Mouse (Mus musculus): ENCODE results near the gene Sarnp.
"Not testable (repeated sequence)": the region's sequence is repeated elsewhere in the genome, so short reads cannot be mapped to it uniquely, and the experiment has no call there.

Sarnp gene

DNA sequence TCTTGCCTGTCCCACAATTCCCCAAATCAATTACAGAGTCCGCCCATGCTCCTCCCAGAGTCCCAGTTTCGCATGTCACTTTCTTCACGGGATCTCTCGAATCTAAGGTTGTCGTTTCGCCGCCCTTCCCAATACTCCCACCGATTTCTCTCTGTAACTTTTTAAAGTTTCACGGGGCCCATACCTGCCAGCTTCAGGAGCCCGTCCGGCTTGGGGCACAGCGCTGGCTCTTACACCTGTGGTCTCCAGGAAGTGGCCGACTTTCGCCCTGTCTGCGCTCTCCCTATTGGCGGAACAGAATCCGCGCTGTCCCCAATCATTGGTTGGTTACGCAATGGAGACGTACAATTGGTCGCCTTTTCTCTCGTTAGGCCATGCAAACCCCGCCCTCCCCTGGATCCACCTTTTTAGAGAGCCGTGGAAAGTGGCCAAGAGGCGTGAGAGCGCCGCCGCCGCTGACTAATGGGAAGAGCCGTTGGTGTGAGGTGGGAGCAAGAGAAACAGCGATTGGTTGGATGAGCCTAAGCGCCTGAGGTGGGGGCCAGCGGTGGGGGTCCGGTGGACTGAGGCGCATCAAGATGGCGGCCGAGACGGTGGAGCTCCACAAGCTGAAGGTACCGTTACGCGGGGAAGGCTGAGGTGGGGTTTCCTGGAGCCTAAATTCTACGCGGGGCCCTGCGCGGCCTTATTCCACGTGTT lies 4.4 kb downstream of the Sarnp start, which contains the start of gene Ormdl2:
Gene Ormdl2 (minus strand): TSS at position 288 of the 699 bp plus-strand sequence.
- DNase-seq: peak; percentile 100

DNA sequence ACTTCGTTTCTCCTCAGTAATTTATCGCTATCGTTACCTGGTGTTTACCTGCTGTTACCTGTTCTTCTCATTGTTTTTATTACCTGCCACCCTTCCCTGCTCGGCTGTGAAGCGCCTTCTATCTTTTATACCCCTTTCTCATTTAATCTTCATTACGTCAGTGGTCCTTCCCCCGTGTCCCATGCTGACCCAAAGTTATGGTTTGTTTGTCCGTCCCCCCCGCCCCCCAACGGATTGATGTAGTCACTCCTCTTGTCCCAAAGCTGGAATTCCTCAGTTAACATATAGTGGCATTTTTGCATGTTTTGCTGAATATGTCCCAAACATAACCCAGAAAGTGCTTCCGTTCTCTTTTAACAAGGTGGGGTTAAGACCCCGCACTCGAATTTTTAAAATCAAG lies 5.0 kb downstream of the Sarnp start:
- no peak for DNase-seq

DNA sequence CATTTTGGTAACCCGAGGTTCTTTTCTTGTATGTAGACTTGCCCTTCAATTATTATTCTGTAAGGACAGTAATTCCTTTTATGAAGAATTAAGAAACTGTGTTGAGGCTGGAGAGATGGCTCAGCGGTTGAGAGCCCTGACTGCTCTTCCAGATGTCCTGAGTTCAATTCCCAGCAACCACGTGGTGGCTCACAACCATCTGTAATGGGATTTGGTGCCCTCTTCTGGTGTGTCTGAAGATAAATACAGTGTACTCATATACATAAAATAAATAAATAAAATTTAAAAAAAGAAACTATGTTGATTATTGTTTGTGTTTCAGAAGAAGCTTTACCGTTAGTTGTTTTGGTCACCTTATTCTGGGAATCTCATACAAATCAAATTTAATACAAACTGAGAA lies 6.0 kb downstream of the Sarnp start:
- DNase-seq: not testable (repeated sequence)

DNA sequence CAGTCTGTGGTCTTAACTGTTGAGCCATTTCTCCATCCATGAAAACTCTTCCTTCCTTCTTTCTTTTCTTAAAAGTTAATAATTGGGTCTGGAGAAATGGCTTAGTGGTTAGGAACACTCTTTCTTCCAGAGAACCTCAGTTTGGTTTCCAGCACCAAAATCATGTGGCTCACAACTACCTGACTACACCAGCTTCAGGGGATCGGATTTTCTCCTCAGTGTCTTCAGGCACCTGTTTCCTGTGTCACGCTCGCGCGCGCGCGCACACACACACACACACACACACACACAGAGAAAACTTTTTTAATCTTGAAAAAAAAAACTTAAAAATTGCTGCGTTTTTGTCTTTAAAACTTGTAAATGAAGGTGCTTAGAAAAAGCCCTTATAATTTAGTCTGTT lies 6.7 kb downstream of the Sarnp start:
- no peak for DNase-seq

DNA sequence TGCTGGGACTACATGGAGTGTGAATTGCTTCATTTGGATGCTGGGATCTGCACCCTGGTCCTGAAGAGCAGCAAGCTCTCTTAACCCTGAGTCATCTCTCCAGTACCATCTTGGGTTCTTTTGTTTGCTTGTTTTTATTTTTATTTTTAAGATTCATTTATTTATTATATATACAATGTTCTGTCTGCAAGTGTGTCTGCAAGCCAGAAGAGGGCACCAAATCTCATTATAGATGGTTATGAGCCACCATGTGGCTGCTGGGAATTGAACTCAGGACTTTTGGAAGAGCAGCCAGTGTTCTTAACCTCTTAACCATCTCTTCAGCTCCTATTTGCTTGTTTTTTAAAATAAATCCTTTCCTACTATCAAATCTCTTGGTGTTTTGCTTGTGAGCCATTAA lies 20.3 kb downstream of the Sarnp start:
- DNase-seq: no peak

DNA sequence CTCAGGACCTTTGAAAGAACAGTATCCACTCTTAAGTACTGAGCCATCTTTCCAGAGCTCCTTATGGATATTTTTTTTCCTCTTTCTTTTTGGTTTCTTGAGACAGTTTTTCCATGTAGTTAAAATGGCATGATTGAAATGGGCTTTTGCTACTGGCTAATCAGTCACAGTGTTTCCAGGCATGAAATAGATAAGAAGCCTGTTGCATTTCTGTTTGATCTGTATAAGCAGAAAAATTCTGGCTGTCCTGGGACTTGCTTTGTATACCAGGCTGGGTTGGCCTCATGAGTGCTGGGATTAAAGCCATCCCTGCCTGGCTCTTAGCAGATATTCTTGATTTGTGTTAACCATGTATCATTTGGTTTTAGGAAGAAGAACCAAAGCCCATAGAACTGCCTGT lies 22.3 kb downstream of the Sarnp start:
- DNase-seq: no peak

DNA sequence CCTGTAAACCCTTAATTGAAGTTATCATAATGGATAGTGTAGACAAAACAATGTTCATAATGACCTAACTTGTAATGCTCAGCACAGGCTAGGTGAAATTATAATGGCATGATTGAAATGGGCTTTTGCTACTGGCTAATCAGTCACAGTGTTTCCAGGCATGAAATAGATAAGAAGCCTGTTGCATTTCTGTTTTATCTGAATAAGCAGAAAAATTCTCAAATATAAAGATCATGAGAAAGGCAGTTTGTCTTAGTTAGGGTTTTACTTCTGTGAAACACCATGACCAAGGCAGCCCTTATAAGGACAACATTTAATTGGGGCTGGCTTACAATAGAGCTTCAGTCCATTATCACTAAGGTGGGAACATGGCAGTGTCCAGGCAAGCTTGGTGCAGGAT lies 23.5 kb downstream of the Sarnp start:
- DNase-seq: no peak

DNA sequence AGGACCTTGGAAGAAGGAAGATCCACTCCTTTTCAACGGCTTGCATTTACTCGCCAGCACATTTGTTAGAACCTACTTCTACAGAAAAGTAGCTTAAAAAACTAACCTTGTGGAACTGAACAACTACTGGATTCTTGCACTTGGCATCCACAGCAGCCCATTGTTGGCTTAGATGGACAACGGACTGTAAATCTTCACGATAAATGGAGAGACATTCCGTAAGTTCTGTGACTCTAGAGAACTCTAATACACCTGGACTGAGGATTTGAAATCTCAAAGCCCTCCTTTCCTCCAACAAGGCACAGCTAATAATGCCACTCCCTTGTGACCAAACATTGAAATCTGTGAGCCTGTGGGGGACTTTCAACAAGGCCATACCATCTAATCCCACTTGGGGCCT lies 26.1 kb downstream of the Sarnp start:
- DNase-seq: no peak

DNA sequence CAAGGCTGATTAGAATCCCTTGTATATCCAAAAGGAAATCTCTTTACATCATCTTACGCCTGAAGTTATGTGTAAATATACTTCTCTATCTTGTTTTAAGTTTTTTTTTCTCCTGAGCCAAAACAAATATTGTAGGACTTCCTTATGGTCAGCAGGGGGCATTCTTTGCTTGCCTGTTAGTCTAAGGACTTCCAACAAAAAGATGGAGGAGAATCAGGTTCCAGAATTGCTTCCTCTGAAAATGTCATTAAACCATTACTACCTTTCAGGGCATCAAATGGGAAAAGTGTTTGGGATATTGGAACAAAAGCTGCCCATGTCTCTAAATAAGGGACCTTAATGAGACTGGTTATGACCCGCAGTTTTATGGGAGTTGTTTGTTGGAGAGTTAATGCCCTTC lies 28.4 kb downstream of the Sarnp start:
- DNase-seq: peak; percentile 51

DNA sequence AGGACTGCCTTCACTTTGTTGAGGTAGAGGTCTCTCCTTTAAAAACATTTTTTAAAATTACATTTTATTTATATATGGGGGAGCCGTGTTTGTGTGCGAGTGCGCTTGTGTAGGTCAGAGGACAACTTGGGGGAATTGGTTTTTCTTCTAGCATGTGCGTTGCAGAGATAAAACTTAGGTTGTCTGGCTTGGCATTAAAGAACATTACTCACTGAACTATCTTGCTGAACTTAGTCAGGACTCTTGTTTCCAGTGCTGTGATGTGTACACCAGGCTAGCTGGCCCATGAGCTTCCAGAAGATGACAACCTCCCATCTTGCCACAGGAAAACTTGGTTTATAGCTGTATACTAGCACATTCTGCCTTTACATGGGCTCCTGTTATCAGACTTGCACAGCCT lies 29.5 kb downstream of the Sarnp start:
- no peak for DNase-seq

DNA sequence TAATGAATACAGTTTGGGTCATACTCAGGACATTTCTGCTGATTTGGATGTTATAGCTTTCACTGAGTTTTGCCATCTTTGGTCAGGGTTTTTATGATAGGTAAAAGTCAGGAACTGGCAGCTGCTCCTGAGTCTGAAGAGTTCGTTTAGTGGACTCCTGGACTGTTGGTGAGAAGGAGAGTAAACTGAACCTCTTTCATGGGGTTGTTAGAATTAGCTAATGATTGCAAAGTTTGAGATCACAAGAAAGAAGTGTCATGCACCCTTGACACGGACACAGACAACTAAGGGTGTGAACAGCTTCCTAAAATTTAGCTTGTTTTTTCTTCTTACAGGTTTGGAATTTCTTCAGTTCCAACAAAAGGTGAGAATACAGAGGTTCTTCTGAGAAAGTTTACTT lies 31.3 kb downstream of the Sarnp start:
- DNase-seq: no peak

DNA sequence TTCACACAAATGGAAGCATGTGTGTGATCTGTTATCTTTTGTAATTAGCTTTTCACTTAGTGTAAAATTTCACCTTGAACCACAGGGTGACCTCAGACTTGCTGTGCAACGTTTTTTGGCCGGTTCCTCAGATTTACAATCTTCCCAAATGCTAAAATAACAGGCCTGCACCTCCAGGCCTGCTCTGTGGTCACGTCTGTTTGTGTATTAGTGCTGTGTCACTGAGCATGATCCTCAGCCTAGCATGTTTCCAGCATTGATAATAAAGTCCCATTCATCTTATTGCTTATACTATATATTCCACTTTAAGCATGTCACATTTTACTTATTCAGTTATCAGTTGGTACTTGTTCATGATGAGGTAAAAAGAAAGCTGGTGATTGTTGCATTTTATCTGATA lies 33.2 kb downstream of the Sarnp start:
- no peak for DNase-seq

DNA sequence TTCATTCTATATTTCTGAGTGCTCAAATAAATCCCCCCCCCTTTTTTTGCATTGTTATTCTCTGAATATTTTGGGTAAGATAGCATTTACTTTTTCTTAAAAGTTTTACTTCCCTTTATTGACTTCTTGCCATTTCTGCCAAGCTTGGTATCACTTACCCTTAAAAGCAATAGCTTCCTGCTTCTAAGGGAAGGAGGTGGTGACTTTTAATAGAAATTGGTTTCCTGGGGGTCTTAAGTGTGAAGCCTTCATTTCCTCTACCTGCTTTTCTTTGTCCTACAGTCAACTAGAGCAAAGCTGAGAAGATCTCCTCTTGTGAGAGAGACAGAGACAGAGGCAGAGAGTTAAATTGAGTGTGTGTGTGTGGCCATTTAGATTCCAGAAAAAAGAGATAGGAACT lies 44.0 kb downstream of the Sarnp start:
- no peak for DNase-seq

DNA sequence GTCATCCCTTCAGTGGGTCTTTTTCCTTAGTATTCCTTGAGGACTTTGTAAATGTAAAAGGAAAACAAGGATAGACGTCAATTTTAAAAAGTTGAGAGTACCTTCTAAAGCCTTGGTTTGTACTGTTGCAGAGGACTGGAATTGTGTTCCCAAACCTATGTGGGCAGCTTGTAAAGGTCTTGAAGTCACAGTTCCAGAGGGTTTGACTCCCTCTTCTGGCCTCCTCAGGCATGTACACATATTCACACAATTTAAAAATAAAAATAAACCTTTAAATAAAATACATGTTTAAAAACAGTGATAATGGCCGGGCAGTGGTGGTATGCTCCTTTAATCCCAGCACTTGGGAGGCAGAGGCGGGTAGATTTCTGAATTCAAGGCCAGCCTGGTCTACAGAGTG lies 48.9 kb downstream of the Sarnp start:
- DNase-seq: peak; percentile 18

DNA sequence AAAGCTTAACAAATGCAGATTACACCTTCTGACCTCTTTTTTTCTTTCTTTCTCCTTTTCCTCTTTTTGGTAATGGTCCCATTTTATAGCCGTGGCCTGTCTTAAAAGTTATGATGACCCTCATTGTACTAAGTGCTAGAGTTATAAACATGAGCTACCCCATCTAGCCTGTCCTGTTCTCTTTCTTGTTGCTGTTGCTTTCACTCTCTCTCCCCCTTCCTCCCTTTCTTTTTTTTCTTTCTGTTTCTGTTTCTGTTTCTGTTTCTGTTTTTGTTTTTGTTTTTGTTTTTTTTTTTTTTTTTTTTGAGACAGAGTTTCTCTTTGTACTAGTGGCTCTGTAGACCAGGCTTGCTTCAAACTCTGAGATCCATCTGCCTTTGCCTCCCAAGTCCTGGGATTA lies 49.4 kb downstream of the Sarnp start:
- DNase-seq: no peak

DNA sequence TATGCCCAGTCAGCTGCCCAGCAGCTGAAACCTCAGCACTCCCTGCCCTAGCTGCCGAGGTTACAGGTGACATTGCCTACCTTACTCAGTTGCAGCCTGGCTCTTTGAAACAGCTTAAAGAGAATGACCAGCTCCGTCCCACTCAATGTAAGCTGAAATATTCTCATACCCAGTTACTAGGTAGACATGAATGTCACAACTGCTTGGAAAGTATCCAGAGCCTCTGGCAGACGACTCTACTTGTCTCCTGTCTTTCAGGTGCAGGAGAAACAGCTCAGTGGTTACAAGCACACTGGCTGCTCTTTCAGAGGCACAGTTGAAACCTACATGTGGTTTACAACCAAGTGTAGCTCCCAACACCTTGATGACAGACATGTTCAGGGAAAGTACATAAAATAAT lies 53.2 kb downstream of the Sarnp start:
- DNase-seq: no peak

DNA sequence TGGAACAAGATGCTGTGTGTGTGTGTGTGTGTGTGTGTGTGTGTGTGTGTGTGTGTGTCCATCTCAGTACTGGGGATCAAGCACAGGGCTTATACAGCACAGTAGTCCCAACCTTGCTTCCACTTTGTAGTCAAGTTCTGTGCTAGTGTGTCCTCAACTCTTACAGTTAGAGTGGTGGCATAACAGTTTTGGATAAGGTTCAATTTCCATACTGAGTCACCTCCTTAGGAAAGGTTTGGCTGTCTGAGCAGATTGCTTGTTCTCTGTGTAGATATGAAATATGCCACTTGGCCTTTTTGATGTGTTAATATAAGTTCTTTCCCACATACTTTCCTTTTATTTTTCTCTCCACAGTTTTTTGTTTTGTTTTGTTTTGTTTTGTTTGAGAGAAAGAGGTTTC lies 61.2 kb downstream of the Sarnp start:
- DNase-seq: peak; percentile 38

DNA sequence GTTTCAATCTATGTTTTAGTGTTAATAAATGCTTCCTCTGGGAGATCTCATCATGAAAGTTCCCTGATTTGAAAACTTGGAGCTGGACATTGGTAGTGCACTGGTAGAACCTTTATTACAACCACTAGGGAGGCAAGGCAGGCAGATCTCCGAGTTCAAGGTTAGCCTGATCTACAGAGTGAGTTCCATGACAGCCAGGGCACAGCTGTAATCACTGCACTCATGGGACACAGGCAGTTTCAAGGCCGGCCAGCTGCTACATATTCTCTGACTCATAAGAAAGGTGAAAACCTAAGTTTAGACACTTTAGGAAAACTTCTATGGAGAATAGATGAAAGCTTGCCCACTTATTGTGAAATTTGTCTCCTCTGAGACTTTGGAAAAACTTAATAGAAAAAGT lies 61.7 kb downstream of the Sarnp start:
- DNase-seq: no peak

DNA sequence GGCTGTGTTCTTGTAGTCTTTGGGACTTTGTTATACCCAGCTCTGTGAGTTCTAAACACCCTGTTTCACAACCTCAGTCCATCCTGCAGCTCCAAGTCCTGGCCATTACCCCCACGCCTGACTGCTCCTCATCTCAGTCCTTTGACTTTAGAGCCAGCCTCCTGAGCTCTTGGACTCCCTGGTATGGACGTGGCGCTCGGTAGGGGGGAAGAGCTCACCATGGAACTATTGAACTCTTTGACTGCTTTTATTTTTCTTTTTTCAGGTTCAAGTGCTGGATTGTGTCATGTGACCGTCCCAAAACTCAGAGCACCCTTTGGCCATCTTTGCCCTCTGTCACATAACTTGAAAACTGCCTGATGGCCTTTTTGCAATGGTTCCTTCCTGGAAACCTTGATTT lies 64.9 kb downstream of the Sarnp start:
- no peak for DNase-seq

DNA sequence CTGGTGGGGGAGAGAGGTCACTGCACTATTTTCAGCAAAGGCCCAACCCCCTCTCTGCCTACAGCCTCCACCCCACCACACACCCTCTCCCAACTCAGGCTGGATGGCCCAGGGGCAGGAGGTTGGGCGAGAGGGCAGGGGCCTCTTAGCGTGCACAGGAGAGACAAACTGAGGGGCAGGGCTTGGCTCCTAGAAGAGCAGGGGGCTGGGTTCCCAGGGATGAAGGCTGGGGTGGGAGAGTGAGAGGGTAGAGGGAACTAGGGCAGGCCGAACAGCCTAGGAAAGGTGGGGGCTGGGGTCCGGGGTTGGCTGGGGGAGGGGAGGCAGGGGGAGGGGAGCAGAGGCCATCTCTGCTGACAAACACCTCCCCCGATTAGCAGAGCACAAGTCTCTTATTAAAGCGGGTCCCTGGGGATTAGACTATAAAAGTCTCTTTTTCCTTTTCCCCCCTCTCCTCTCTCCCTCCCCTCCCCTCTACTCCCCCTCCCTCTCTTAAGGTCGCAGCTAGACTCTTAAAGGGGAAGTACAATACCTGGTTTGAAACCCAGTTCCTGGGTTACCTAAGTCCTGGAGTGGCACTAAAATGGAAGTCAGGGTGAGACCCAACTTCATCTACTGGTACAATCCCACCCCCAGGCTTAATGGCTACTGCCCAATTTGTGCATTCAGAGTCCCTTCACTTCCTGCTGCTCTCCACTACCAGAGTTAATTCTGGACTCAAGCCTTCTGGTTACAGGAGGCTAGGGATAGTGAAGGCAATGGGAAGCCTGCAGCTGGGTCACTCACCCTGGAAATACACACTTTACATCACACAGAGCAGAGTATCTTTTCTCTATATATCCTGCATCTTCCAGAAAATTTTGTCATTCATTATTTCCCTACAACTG lies 72.1 kb downstream of the Sarnp start:
- DNase-seq: no peak

DNA sequence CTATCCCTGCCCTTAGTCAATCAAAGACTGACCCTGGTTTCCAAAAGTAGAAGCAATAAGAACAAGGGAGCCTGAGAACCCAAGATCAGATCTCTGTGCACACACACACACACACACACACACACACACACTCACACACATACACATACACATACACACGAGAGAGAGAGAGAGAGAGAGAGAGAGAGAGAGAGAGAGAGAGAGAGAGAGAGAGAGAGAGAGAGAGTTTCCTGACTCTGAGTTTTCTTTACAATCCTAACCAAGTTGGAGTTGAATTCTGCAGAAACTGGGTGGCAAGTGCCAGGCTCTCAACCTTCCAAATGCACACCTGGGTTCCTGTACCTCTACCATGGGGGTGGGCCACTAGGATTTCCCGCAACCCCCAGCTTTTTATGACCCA lies 72.7 kb downstream of the Sarnp start:
- DNase-seq: no peak

DNA sequence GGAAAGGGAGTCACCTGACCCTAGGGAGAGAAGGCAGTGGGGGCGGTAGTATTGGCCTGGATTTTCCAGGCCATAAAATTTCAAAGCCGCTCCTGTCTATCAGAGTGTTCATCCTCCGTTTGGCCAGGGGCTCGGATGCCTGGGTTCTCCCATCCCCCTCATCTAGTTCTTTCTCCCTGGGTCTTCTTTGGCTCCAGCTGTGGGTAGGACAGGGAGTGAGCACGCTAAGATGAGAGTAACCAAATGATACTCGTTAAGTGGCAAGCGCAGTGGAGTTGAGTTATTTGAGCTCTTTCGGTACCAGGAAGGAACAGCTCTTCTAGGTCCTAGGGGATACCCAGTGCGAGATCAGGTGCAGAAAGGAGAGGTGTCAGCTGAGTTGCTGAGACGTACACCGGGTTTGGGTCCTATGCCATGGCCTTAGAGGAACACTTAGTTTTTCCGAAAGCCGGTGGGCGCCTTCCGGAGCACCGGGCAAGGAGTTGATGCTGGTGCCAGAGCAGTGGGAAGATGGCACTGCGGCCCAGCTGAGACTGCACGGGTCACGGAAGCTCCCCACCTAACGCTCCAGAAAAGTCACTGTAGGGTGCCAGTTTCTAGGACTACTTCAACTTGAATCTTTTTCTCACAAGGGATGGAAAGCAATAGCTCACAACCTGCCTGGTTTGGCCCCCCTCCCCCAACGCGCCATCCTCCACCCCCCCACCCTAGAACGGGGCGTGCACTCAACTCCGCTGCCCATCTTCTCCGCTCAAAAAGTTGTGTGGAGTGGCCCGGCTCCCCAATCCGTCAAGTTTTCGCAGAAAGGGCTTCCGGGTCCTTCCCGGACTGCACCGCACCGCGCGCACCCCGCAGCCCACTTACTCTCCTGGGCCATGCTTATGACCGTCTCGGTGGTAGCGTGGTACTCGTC lies 73.5 kb downstream of the Sarnp start:
- DNase-seq: no peak

Measured in lung, postnatal 36 days (tissue).